In the genomic region with DNA sequence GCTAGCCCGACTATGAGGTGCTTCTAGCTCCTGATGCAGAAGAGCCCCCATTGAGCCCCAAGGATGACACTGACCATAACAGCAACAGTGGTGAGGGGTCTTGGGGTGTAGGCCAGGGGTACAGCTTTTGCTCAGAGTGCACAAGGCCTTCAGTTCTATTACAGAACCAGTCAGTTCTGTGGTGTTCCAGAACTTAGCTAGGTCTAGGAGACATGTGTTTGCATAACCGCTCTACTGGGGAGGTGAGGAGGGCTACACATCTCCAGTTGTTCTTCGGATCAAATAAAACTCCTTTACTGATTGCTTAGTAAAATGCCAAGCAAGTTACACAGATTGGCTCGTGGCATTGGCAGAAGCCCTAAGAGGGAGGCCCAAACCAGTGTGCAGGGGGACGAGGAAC, we compare ENCODE assay signal across 7 mouse cellular contexts. TPM values are rescaled to one million over a fixed set of nuclear protein-coding genes. Genes with fewer than 3 reads are reported as not detected.
A peak's percentile ranks its signal among the peaks of the same experiment; 100 is the strongest.
DNase-seq lines count a peak whose midpoint lies in the region; ATAC-seq and TF ChIP-seq lines count a peak whose summit lies in the region.

A gene (minus strand): TSS at position 101 of the 400 bp plus-strand sequence.

- H3K9ac ChIP-seq in lung, postnatal 0 days (replicated peaks; ENCODE audit: low read depth), result no peak within 1 kb of the TSS
- H3K9ac ChIP-seq in forebrain, embryonic 11.5 days (ENCODE audit: low read length), result no peak within 1 kb of the TSS; the same call in 1 of the 2 replicates
- no peak within 1 kb of the TSS for H3K9ac ChIP-seq in limb, embryonic 11.5 days (ENCODE audit: low read length)
- H3K9ac ChIP-seq in stomach, embryonic 14.5 days (replicated peaks; ENCODE audit: low read depth, low read length), result no peak within 1 kb of the TSS

- TF ChIP-seq CTCF in lung, postnatal 0 days (IDR thresholded peaks at IDR 0.05), result no peak

- no peaks in the 10 kb centered on the region for H3K9me3 ChIP-seq in lung, postnatal 0 days (ENCODE audit: low read length)
- H3K9me3 ChIP-seq in forebrain, embryonic 11.5 days (ENCODE audit: control insufficient read depth, low read length), result no peaks in the 10 kb centered on the region
- no peaks in the 10 kb centered on the region for H3K9me3 ChIP-seq in limb, embryonic 11.5 days (ENCODE audit: control insufficient read depth, low read length)
- no peaks in the 10 kb centered on the region for H3K9me3 ChIP-seq in stomach, embryonic 14.5 days (ENCODE audit: control insufficient read depth, low read depth, low read length)

- WGBS in lung, postnatal 0 days, result 57% methylated on average over 5 of the region's 5 CpGs
- WGBS in forebrain, embryonic 11.5 days, result 58% methylated on average over 5 of the region's 5 CpGs
- WGBS in limb, embryonic 11.5 days, result 63% methylated on average over 5 of the region's 5 CpGs
- WGBS in stomach, embryonic 14.5 days, result 61% methylated on average over 5 of the region's 5 CpGs

- H3K36me3 ChIP-seq in lung, postnatal 0 days (ENCODE audit: insufficient read depth, low read length), result no peaks in the 10 kb centered on the region
- H3K36me3 ChIP-seq in forebrain, embryonic 11.5 days (ENCODE audit: control insufficient read depth, insufficient read depth, low read length), result no peaks in the 10 kb centered on the region
- no peaks in the 10 kb centered on the region for H3K36me3 ChIP-seq in limb, embryonic 11.5 days (ENCODE audit: control insufficient read depth, insufficient read depth, low read length)
- no peaks in the 10 kb centered on the region for H3K36me3 ChIP-seq in stomach, embryonic 14.5 days (ENCODE audit: control insufficient read depth, insufficient read depth, low read length)

- H3K27ac ChIP-seq in lung, postnatal 0 days (ENCODE audit: low read length), result no peak within 1 kb of the TSS
- no peak within 1 kb of the TSS for H3K27ac ChIP-seq in forebrain, embryonic 11.5 days (ENCODE audit: low read depth, low read length)
- no peak within 1 kb of the TSS for H3K27ac ChIP-seq in limb, embryonic 11.5 days (replicated peaks; ENCODE audit: low read depth, low read length)
- H3K27ac ChIP-seq in stomach, embryonic 14.5 days (ENCODE audit: low read length), result no peak within 1 kb of the TSS

- no peaks in the 10 kb centered on the region for H3K4me1 ChIP-seq in lung, postnatal 0 days (ENCODE audit: insufficient read depth, low read depth, low read length)
- 0 out of 2 replicates have a peak, but pooled peaks cover 2% of the 10 kb centered on the region for H3K4me1 ChIP-seq in forebrain, embryonic 11.5 days (replicated peaks; ENCODE audit: control insufficient read depth, insufficient read depth, low read length)
- peaks cover 5% of the 10 kb centered on the region; the same call in 1 of the 2 replicates for H3K4me1 ChIP-seq in limb, embryonic 11.5 days (ENCODE audit: control insufficient read depth, insufficient read depth, low read length)
- no peaks in the 10 kb centered on the region for H3K4me1 ChIP-seq in stomach, embryonic 14.5 days (ENCODE audit: control insufficient read depth, insufficient read depth, low read length)

- ATAC-seq in lung, postnatal 0 days, result no peak
- peak; percentile 28; the same call in 1 of the 2 replicates for ATAC-seq in forebrain, embryonic 11.5 days (replicated peaks; ENCODE audit: low FRiP score)
- ATAC-seq in limb, embryonic 11.5 days (ENCODE audit: insufficient number of reproducible peaks, low FRiP score, low TSS enrichment, low read depth), result no peak
- ATAC-seq in stomach, embryonic 14.5 days (ENCODE audit: insufficient number of reproducible peaks, insufficient read depth, low FRiP score, low read depth), result no peak

- TF ChIP-seq EP300 in lung, postnatal 0 days (IDR thresholded peaks at IDR 0.05), result no peak

- no peaks in the 10 kb centered on the region for H3K27me3 ChIP-seq in lung, postnatal 0 days (replicated peaks; ENCODE audit: insufficient read depth, low read length)
- H3K27me3 ChIP-seq in forebrain, embryonic 11.5 days (ENCODE audit: control insufficient read depth, insufficient read depth, low read length), result no peaks in the 10 kb centered on the region
- no peaks in the 10 kb centered on the region for H3K27me3 ChIP-seq in limb, embryonic 11.5 days (ENCODE audit: control insufficient read depth, insufficient read depth, low read length)
- no peaks in the 10 kb centered on the region for H3K27me3 ChIP-seq in stomach, embryonic 14.5 days (ENCODE audit: control insufficient read depth, insufficient read depth, low read length)

- peak within 1 kb of the TSS; percentile 49 for H3K4me2 ChIP-seq in lung, postnatal 0 days (replicated peaks; ENCODE audit: low read depth, low read length)
- peak within 1 kb of the TSS; percentile 52 for H3K4me2 ChIP-seq in forebrain, embryonic 11.5 days (ENCODE audit: low read depth, low read length, severe bottlenecking)
- H3K4me2 ChIP-seq in limb, embryonic 11.5 days (ENCODE audit: low read depth, severe bottlenecking), result peak within 1 kb of the TSS; percentile 37; the same call in 1 of the 2 replicates
- H3K4me2 ChIP-seq in stomach, embryonic 14.5 days (replicated peaks; ENCODE audit: low read depth, low read length), result peak within 1 kb of the TSS; percentile 46

- DNase-seq in lung, postnatal 0 days (ENCODE audit: low spot score), result no peak
- DNase-seq in lung, adult 18-20 months, result no peak
- DNase-seq in forebrain, embryonic 11.5 days (ENCODE audit: low spot score), result no peak
- DNase-seq in limb, embryonic 11.5 days (ENCODE audit: low spot score), result no peak
- DNase-seq in ovary, postnatal 10 days (ENCODE audit: low spot score), result no peak
- DNase-seq in left cerebral cortex, adult 18-20 months (ENCODE audit: low spot score in 2 of 2), result no peak

- H3K4me3 ChIP-seq in lung, postnatal 0 days (ENCODE audit: low read depth, low read length), result 0 out of 2 replicates have a peak within 1 kb of the TSS, but pooled peaks have one; percentile 14
- H3K4me3 ChIP-seq in forebrain, embryonic 11.5 days (ENCODE audit: low read depth, low read length), result peak within 1 kb of the TSS; percentile 21; the same call in 1 of the 2 replicates
- H3K4me3 ChIP-seq in limb, embryonic 11.5 days (ENCODE audit: low read depth, low read length), result peak within 1 kb of the TSS; percentile 18; the same call in 1 of the 2 replicates
- H3K4me3 ChIP-seq in stomach, embryonic 14.5 days (ENCODE audit: low read depth, low read length), result peak within 1 kb of the TSS; percentile 25

RNA-seq across cellular contexts. Expression of the gene that starts here (rescaled TPM):
- polyA plus RNA-seq in lung, postnatal 0 days (2015; fragmentation: Nextera tagmentation; extraction: Ambion mirVana), result not detected in 2 replicates
- not detected in 2 replicates for polyA plus RNA-seq in forebrain, embryonic 11.5 days (2014; fragmentation: Nextera tagmentation; extraction: Ambion mirVana)
- not detected in 2 replicates for polyA plus RNA-seq in limb, embryonic 11.5 days (2014; fragmentation: Nextera tagmentation; extraction: Ambion mirVana)
- polyA plus RNA-seq in stomach, embryonic 14.5 days (2014; fragmentation: Nextera tagmentation; extraction: Ambion mirVana), result not detected in 2 replicates
- total RNA-seq in left cerebral cortex, adult 18-20 months (2021), result not detected

Comparison
In these comparisons a context has a peak if more than half of its experiments do, and no peak if none do; other contexts are left out.
1. Peak in ATAC-seq, H3K4me3 ChIP-seq and H3K4me2 ChIP-seq in forebrain, embryonic 11.5 days; RNA of the gene not detected or under 1 TPM.